Mouse (Mus musculus) small intestine, adult 2 months (tissue): ENCODE data around the gene Alk.

Experiments used
- CTCF ChIP-seq: fragments of 200-500 bp; IDR thresholded peaks from 2 replicates; pipeline ENCODE4 v1.5.1; 2012; ENCODE audit warnings: low read depth, mild to moderate bottlenecking, control low read depth, inconsistent platforms, low read length, moderate library complexity, mixed read lengths; ENCODE audit not compliant: insufficient replicate concordance, insufficient read length; ENCODE audit errors: extremely low read depth
- POLR2A ChIP-seq: fragments of 200-500 bp; IDR thresholded peaks from 2 replicates; pipeline ENCODE4 v1.6.1; 2012; ENCODE audit warnings: low read depth, mild to moderate bottlenecking, control low read depth, inconsistent platforms, low read length, moderate library complexity

GRCm38 (mm10) chr17:71997680-71998079 lies 606.7 kb downstream of the Alk start:
- TF ChIP-seq POLR2A (no peak), CTCF (no peak)
